Mouse (Mus musculus) layer of hippocampus, postnatal 10 days (tissue): ENCODE data around the gene C3. TPM values are rescaled to one million over a fixed set of nuclear protein-coding genes. Genes with fewer than 3 reads are reported as not detected.

ENCODE experiments used
- DNase-seq, 2 experiments: peaks; one replicate each; pipeline ENCODE4 v3.0.0; 2021; ENCODE audit warnings: low spot score in 2 of 2
- total RNA-seq, 2 experiments: library from RNA; stranded (reverse); gene quantifications; 2 replicates each; pipeline ENCODE4 v1.2.3; 2021

The C3 gene
- total RNA-seq, 2 experiments from 2014 or later: 2.7 to 2.8 TPM

- no peak for DNase-seq
Measured at GRCm38 (mm10) chr17:57223313-57223712, 4.6 kb downstream of the C3 start.

GRCm38 (mm10) chr17:57221911-57222310 is 6.0 kb downstream of the C3 start:
- DNase-seq: no peak

- peak in 1 of 2 experiments; percentile 28 for DNase-seq
Measured at GRCm38 (mm10) chr17:57219884-57220207, 8.1 kb downstream of the C3 start.

GRCm38 (mm10) chr17:57219167-57219883 is 8.6 kb downstream of the C3 start:
- DNase-seq: peak; percentile 84 to 85

- DNase-seq: no peak
Measured at GRCm38 (mm10) chr17:57218335-57218900, 9.5 kb downstream of the C3 start.

- no peak for DNase-seq
Measured at GRCm38 (mm10) chr17:57214676-57215387, 13.1 kb downstream of the C3 start.

- no peak for DNase-seq
Measured at GRCm38 (mm10) chr17:57211501-57211900, 16.4 kb downstream of the C3 start.

- DNase-seq: no peak
Measured at GRCm38 (mm10) chr17:57209330-57209729, 18.6 kb downstream of the C3 start.

GRCm38 (mm10) chr17:57207938-57208337 is 20.0 kb downstream of the C3 start:
- no peak for DNase-seq

GRCm38 (mm10) chr17:57201841-57202724 is 25.9 kb downstream of the C3 start:
- DNase-seq: no peak

GRCm38 (mm10) chr17:57198252-57198651 is 29.7 kb downstream of the C3 start:
- DNase-seq: no peak

GRCm38 (mm10) chr17:57195326-57196010 is 32.5 kb downstream of the C3 start:
- no peak for DNase-seq

- no peak for DNase-seq
Measured at GRCm38 (mm10) chr17:57194771-57195170, 33.2 kb downstream of the C3 start.

- no peak for DNase-seq
Measured at GRCm38 (mm10) chr17:57194041-57194507, 33.9 kb downstream of the C3 start, which contains the start of gene Tnfsf14. TSS of gene Tnfsf14 (minus strand) at chr17:57194177.

- no peak for DNase-seq
Measured at GRCm38 (mm10) chr17:57188510-57189192, 39.3 kb downstream of the C3 start.

GRCm38 (mm10) chr17:57185641-57186040 is 42.3 kb downstream of the C3 start:
- DNase-seq: no peak

GRCm38 (mm10) chr17:57182871-57183270 is 45.1 kb downstream of the C3 start:
- DNase-seq: no peak

- DNase-seq: no peak
Measured at GRCm38 (mm10) chr17:57180363-57180762, 47.6 kb downstream of the C3 start.

GRCm38 (mm10) chr17:57173351-57173750 is 54.6 kb downstream of the C3 start:
- DNase-seq: no peak

- DNase-seq: no peak
Measured at GRCm38 (mm10) chr17:57172378-57172777, 55.6 kb downstream of the C3 start.
